8 mouse cellular contexts compared by ENCODE assay signal in the genomic region with DNA sequence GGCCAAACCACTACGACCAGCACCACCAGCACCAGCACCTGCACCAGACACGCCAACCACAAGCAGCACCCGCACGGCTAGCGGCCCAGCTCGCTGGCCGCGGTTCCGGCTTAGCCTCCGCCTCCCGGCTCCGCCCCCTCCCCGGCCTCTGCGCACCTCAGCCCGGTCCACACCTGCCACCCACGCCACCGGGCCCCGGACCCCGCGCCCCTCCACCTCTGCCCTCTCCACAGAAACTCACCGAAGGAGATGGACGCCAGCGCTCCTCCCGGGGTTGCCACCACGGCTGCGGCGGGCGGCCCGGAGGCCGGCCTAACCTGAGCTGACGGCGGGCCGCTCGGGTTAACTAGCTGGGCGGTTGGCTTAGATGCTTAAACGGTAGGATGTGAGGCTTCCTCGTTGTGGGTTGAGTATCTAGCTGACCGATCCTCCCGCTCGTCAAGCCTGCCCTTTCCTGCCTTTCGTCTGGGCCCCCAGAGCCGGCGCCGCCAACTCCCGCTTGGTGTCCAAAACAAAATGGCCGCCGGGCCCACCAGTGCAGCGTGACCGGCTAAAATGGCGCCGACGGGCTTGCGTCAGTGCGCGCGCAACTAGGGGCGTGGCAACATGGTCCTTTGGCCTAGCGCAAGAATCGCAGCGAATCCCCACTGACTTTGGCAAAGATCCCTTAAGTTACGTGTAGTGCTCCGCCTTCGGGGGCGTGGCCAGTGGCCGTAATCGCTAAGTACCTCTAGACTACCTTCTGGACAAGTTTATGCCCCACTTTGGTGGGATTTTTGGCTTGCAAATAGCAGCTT. TPM values are rescaled to one million over a fixed set of nuclear protein-coding genes. Genes with fewer than 3 reads are reported as not detected.
DNase-seq lines count a peak whose midpoint lies in the region; ATAC-seq and TF ChIP-seq lines count a peak whose summit lies in the region.

Chtop (minus strand) TSS at position 549 of the 797 bp plus-strand sequence.

- no peaks in the 10 kb centered on the region for H3K9me3 ChIP-seq in erythroblast, embryonic 14.5 days (ENCODE audit: control insufficient read depth, low read length)
- no peaks in the 10 kb centered on the region for H3K9me3 ChIP-seq in heart, embryonic 11.5 days (replicated peaks; ENCODE audit: control insufficient read depth, low read length)
- no peaks in the 10 kb centered on the region for H3K9me3 ChIP-seq in kidney, embryonic 16.5 days (ENCODE audit: low read length)

- H3K27ac ChIP-seq in heart, embryonic 11.5 days (ENCODE audit: low read depth, low read length): peak within 1 kb of the TSS; percentile 90
- H3K27ac ChIP-seq in kidney, embryonic 16.5 days (ENCODE audit: low read length): peak within 1 kb of the TSS; percentile 98
- H3K27ac ChIP-seq in liver, adult 2 months (replicated peaks; ENCODE audit: insufficient read depth, low read depth, low read length): peak within 1 kb of the TSS; percentile 85

- H3K79me2 ChIP-seq in C2C12 (ENCODE audit: control insufficient read depth, insufficient read depth) (peaks cover 71% of the 10 kb centered on the region), myocyte (ENCODE audit: control insufficient read depth, insufficient read depth) (peaks cover 49% of the 10 kb centered on the region)
- no peaks in the 10 kb centered on the region; the same call in 1 of the 2 replicates for H3K79me2 ChIP-seq in liver, adult 2 months (ENCODE audit: control insufficient read depth, insufficient read depth, low read length)

- H3K4me3 ChIP-seq in C2C12 (ENCODE audit: insufficient read depth, poor library complexity, severe bottlenecking) (peak within 1 kb of the TSS; percentile 84), myocyte (peak within 1 kb of the TSS; percentile 91)
- peak within 1 kb of the TSS; percentile 98 for H3K4me3 ChIP-seq in erythroblast, embryonic 14.5 days (replicated peaks)
- peak within 1 kb of the TSS; percentile 95 for H3K4me3 ChIP-seq in heart, embryonic 11.5 days (ENCODE audit: low read depth, low read length)
- peak within 1 kb of the TSS; percentile 98 for H3K4me3 ChIP-seq in kidney, embryonic 16.5 days (ENCODE audit: low read length)
- H3K4me3 ChIP-seq in liver, adult 2 months (ENCODE audit: insufficient read depth, low read depth, low read length): peak within 1 kb of the TSS; percentile 76

- H3K9ac ChIP-seq in heart, embryonic 11.5 days (ENCODE audit: low read depth, low read length): peak within 1 kb of the TSS; percentile 99
- H3K9ac ChIP-seq in kidney, embryonic 16.5 days (replicated peaks; ENCODE audit: low read length): peak within 1 kb of the TSS; percentile 100
- H3K9ac ChIP-seq in liver, adult 2 months (ENCODE audit: low read depth, low read length): peak within 1 kb of the TSS; percentile 94

- H3K4me1 ChIP-seq in erythroblast, embryonic 14.5 days (ENCODE audit: control insufficient read depth): peaks cover 39% of the 10 kb centered on the region
- peaks cover 16% of the 10 kb centered on the region for H3K4me1 ChIP-seq in heart, embryonic 11.5 days (ENCODE audit: control insufficient read depth, insufficient read depth, low read length)
- H3K4me1 ChIP-seq in kidney, embryonic 16.5 days (ENCODE audit: insufficient read depth, low read length): peaks cover 21% of the 10 kb centered on the region
- H3K4me1 ChIP-seq in liver, adult 2 months (ENCODE audit: control insufficient read depth, insufficient read depth, low read length): peaks cover 14% of the 10 kb centered on the region

- DNase-seq in brain, embryonic 14.5 days (ENCODE audit: low read depth): peak; percentile 99
- peak; percentile 96 for DNase-seq in liver, adult 2 months (ENCODE audit: extremely low read depth, low read depth, low spot score)
- DNase-seq in splenic B cell, adult 2 months (ENCODE audit: low read depth, low spot score): peak; percentile 100

- ATAC-seq in heart, embryonic 11.5 days (replicated peaks; ENCODE audit: insufficient number of reproducible peaks, low FRiP score, low TSS enrichment): peak; percentile 87
- ATAC-seq in kidney, embryonic 16.5 days (ENCODE audit: low FRiP score, low TSS enrichment): peak; percentile 93

- peak within 1 kb of the TSS; percentile 88 for H3K4me2 ChIP-seq in heart, embryonic 11.5 days
- peak within 1 kb of the TSS; percentile 74 for H3K4me2 ChIP-seq in kidney, embryonic 16.5 days (replicated peaks; ENCODE audit: low read depth, low read length)
- H3K4me2 ChIP-seq in myocyte (ENCODE audit: low read depth): peak within 1 kb of the TSS; percentile 92

- under 1% methylated on average over 63 of the region's 66 CpGs for WGBS in heart, embryonic 11.5 days (ENCODE audit: insufficient replicate concordance)
- under 1% methylated on average over 64 of the region's 66 CpGs for WGBS in kidney, embryonic 16.5 days
- under 1% methylated on average over 66 of the region's 66 CpGs for WGBS in liver, adult 2 months

- TF ChIP-seq POLR2A in brain, embryonic 14.5 days (IDR thresholded peaks at IDR 0.05; ENCODE audit: borderline replicate concordance, extremely low read depth, insufficient read depth, insufficient read length, poor library complexity, severe bottlenecking): 0 out of 2 replicates have a peak, but pooled peaks have one; percentile 5
- TF ChIP-seq POLR2A in liver, adult 2 months (IDR thresholded peaks at IDR 0.05; ENCODE audit: extremely low read depth, insufficient read depth, low read length): peak; percentile 34; the same call in 1 of the 2 replicates
- TF ChIP-seq POLR2A in myocyte (IDR thresholded peaks at IDR 0.05; ENCODE audit: insufficient read length, low read depth): peak; percentile 76

- peaks cover 41% of the 10 kb centered on the region for H3K36me3 ChIP-seq in C2C12 (ENCODE audit: control insufficient read depth, insufficient read depth)
- peaks cover 44% of the 10 kb centered on the region for H3K36me3 ChIP-seq in erythroblast, embryonic 14.5 days (ENCODE audit: control insufficient read depth)
- peaks cover 17% of the 10 kb centered on the region for H3K36me3 ChIP-seq in heart, embryonic 11.5 days (ENCODE audit: control insufficient read depth, insufficient read depth, low read length)
- peaks cover 32% of the 10 kb centered on the region for H3K36me3 ChIP-seq in kidney, embryonic 16.5 days (ENCODE audit: insufficient read depth, low read length)
- peaks cover 29% of the 10 kb centered on the region for H3K36me3 ChIP-seq in liver, adult 2 months (ENCODE audit: control insufficient read depth, insufficient read depth, low read length)
- peaks cover 36% of the 10 kb centered on the region for H3K36me3 ChIP-seq in myocyte (ENCODE audit: control insufficient read depth, insufficient read depth)
- H3K36me3 ChIP-seq in splenic B cell, adult 2 months (ENCODE audit: control insufficient read depth, insufficient read depth, low read length, poor library complexity, severe bottlenecking): peaks cover 14% of the 10 kb centered on the region

- H3ac ChIP-seq in C2C12 (ENCODE audit: control insufficient read depth, insufficient read length, low read depth): peak within 1 kb of the TSS; percentile 67
- H3ac ChIP-seq in myocyte (ENCODE audit: control insufficient read depth, insufficient read length): peak within 1 kb of the TSS; percentile 65

- TF ChIP-seq CTCF in C2C12 (IDR thresholded peaks at IDR 0.05; ENCODE audit: control insufficient read depth, insufficient read depth, insufficient read length): no peak
- TF ChIP-seq CTCF in brain, embryonic 14.5 days (IDR thresholded peaks at IDR 0.05; ENCODE audit: borderline replicate concordance, extremely low read depth, insufficient read depth, insufficient read length): no peak
- no peak for TF ChIP-seq CTCF in liver, adult 2 months (IDR thresholded peaks at IDR 0.05; ENCODE audit: low read depth, low read length)

- H3K79me3 ChIP-seq in C2C12 (ENCODE audit: low read depth): peaks cover 48% of the 10 kb centered on the region

- H3K27me3 ChIP-seq in C2C12 (ENCODE audit: control insufficient read depth, insufficient read depth, insufficient read length): no peaks in the 10 kb centered on the region
- H3K27me3 ChIP-seq in erythroblast, embryonic 14.5 days (ENCODE audit: control insufficient read depth): peaks cover 12% of the 10 kb centered on the region
- peaks cover 4% of the 10 kb centered on the region; the same call in 1 of the 2 replicates for H3K27me3 ChIP-seq in heart, embryonic 11.5 days (ENCODE audit: control insufficient read depth, insufficient read depth, low read length)
- H3K27me3 ChIP-seq in kidney, embryonic 16.5 days (ENCODE audit: insufficient read depth, low read length): no peaks in the 10 kb centered on the region
- no peaks in the 10 kb centered on the region for H3K27me3 ChIP-seq in liver, adult 2 months (ENCODE audit: control insufficient read depth, insufficient read depth, low read length)
- H3K27me3 ChIP-seq in myocyte (ENCODE audit: control insufficient read depth, insufficient read depth, insufficient read length): no peaks in the 10 kb centered on the region
- H3K27me3 ChIP-seq in splenic B cell, adult 2 months (ENCODE audit: control insufficient read depth, insufficient read depth, low read length, poor library complexity, severe bottlenecking): no peaks in the 10 kb centered on the region

TF ChIP-seq in C2C12, 6 proteins besides CTCF, POLR2A, EP300 and RAD21:
- peak; percentile 26 for TF ChIP-seq MAX (IDR thresholded peaks at IDR 0.05)
- TF ChIP-seq MYOG (IDR thresholded peaks at IDR 0.05; ENCODE audit: control insufficient read depth, extremely low read depth, insufficient read length): no peak

TF ChIP-seq in myocyte, 11 proteins besides CTCF, POLR2A, EP300 and RAD21 (continues in another document):
- TF ChIP-seq CEBPB (IDR thresholded peaks at IDR 0.05; ENCODE audit: insufficient read depth, poor library complexity, severe bottlenecking): no peak
- TF ChIP-seq MYOG (IDR thresholded peaks at IDR 0.05; ENCODE audit: control insufficient read depth in 1 of 3, insufficient read depth in 1 of 3, insufficient read length in 2 of 3, low read depth in 2 of 3): peak in 1 of 3 experiments; percentile 62
- TF ChIP-seq REST (IDR thresholded peaks at IDR 0.05; ENCODE audit: insufficient read depth, insufficient read length): no peak
- TF ChIP-seq TCF12 (IDR thresholded peaks at IDR 0.05; ENCODE audit: insufficient read depth, poor library complexity, severe bottlenecking): no peak
- no peak for TF ChIP-seq USF1 (IDR thresholded peaks at IDR 0.05; ENCODE audit: low read depth)
- peak in 1 of 3 experiments; percentile 15 for TF ChIP-seq MYOD1 (IDR thresholded peaks at IDR 0.05; ENCODE audit: control insufficient read depth in 1 of 3, insufficient read length in 2 of 3, low read depth in 2 of 3)
- peak; percentile 97 for TF ChIP-seq POLR2AphosphoS2 (IDR thresholded peaks at IDR 0.05; ENCODE audit: insufficient read length, low read depth)
- TF ChIP-seq MAX (IDR thresholded peaks at IDR 0.05; ENCODE audit: low read depth): no peak

RNA-seq across cellular contexts. Expression of gene Chtop, which starts in this region (rescaled TPM):
- polyA plus RNA-seq in C2C12 (2012; fragmentation: generic; extraction: Trizol): 103 TPM
- 199 and 209 TPM in 2 replicates for polyA plus RNA-seq in brain, embryonic 14.5 days (2012; rRNA removed)
- 7.2 and 8.0 TPM in 2 replicates for polyA plus RNA-seq in erythroblast, embryonic 14.5 days (2012)
- 70.3 and 73.9 TPM in 2 replicates for polyA plus RNA-seq in heart, embryonic 11.5 days (2014; fragmentation: Nextera tagmentation; extraction: Ambion mirVana)
- 135 and 144 TPM in 2 replicates for polyA plus RNA-seq in kidney, embryonic 16.5 days (2015; fragmentation: Nextera tagmentation; extraction: Ambion mirVana)
- 30.9 and 31.0 TPM in 2 replicates for total RNA-seq in liver, adult 2 months (2014; rRNA removed)
- polyA plus RNA-seq in liver, adult 2 months (2012; rRNA removed): 23.5 and 24.9 TPM in 2 replicates
- polyA plus RNA-seq in myocyte (2012; fragmentation: generic; extraction: Trizol): 108 TPM

Comparison
In these comparisons a context has a peak if more than half of its experiments do, and no peak if none do; other contexts are left out.
1. Peak in every context shown above with its lines: DNase-seq, ATAC-seq, H3K4me3 ChIP-seq and H3K27ac ChIP-seq.
2. POLR2A ChIP-seq: peak in every context shown above with its lines; median percentile 76 in myocyte; 34 in liver, adult 2 months; 5 in brain, embryonic 14.5 days.